Mouse (Mus musculus): ENCODE measurements around the gene Nrxn3. TPM values are rescaled to one million over a fixed set of nuclear protein-coding genes. Genes with fewer than 3 reads are reported as not detected.

Gene Nrxn3
- polyA plus RNA-seq, 1 experiment = 0.47 TPM

GRCm38 (mm10) chr12:89789981-89790380 is 1067.3 kb downstream of the Nrxn3 start:
- 86% methylated on average over 1 of the region's 1 CpGs for WGBS
- Histone ChIP-seq H3K4me3 (ENCODE audit: low read depth, low read length) (no peak overlapping the region), H3K4me1 (ENCODE audit: control insufficient read depth, insufficient read depth, insufficient read length, low read length) (no peaks in the 10 kb centered on the region), H3K27ac (ENCODE audit: insufficient read depth, low read depth, low read length) (no peak overlapping the region), H3K36me3 (ENCODE audit: control insufficient read depth, insufficient read depth, low read length) (no peaks in the 10 kb centered on the region), H3K27me3 (ENCODE audit: control insufficient read depth, insufficient read depth, low read length) (no peaks in the 10 kb centered on the region)
- TF ChIP-seq POLR2A (IDR thresholded peaks at IDR 0.05; ENCODE audit: low read depth, low read length) (no peak), CTCF (IDR thresholded peaks at IDR 0.05; ENCODE audit: extremely low read depth, insufficient read length, insufficient replicate concordance, low read depth, low read length) (no peak)

GRCm38 (mm10) chr12:89791829-89792228 is 1069.2 kb downstream of the Nrxn3 start:
- Histone ChIP-seq H3K36me3 (ENCODE audit: control insufficient read depth, insufficient read depth, low read length) (no peaks in the 10 kb centered on the region), H3K4me1 (ENCODE audit: control insufficient read depth, insufficient read depth, insufficient read length, low read length) (no peaks in the 10 kb centered on the region), H3K4me3 (ENCODE audit: low read depth, low read length) (no peak overlapping the region), H3K27me3 (ENCODE audit: control insufficient read depth, insufficient read depth, low read length) (no peaks in the 10 kb centered on the region), H3K27ac (ENCODE audit: insufficient read depth, low read depth, low read length) (no peak overlapping the region)
- TF ChIP-seq CTCF (IDR thresholded peaks at IDR 0.05; ENCODE audit: extremely low read depth, insufficient read length, insufficient replicate concordance, low read depth, low read length) (no peak), POLR2A (IDR thresholded peaks at IDR 0.05; ENCODE audit: low read depth, low read length) (no peak)
- WGBS = 62% methylated on average over 3 of the region's 3 CpGs

GRCm38 (mm10) chr12:89794741-89795140 is 1072.1 kb downstream of the Nrxn3 start:
- TF ChIP-seq POLR2A (IDR thresholded peaks at IDR 0.05; ENCODE audit: low read depth, low read length) = no peak
- TF ChIP-seq CTCF (IDR thresholded peaks at IDR 0.05; ENCODE audit: extremely low read depth, insufficient read length, insufficient replicate concordance, low read depth, low read length) = no peak
- H3K36me3 ChIP-seq (ENCODE audit: control insufficient read depth, insufficient read depth, low read length) = no peaks in the 10 kb centered on the region
- no peak overlapping the region for H3K4me3 ChIP-seq (ENCODE audit: low read depth, low read length)
- H3K27me3 ChIP-seq (ENCODE audit: control insufficient read depth, insufficient read depth, low read length) = no peaks in the 10 kb centered on the region
- WGBS = 86% methylated on average over 6 of the region's 6 CpGs
- no peaks in the 10 kb centered on the region for H3K4me1 ChIP-seq (ENCODE audit: control insufficient read depth, insufficient read depth, insufficient read length, low read length)
- H3K27ac ChIP-seq (ENCODE audit: insufficient read depth, low read depth, low read length) = no peak overlapping the region

DNA sequence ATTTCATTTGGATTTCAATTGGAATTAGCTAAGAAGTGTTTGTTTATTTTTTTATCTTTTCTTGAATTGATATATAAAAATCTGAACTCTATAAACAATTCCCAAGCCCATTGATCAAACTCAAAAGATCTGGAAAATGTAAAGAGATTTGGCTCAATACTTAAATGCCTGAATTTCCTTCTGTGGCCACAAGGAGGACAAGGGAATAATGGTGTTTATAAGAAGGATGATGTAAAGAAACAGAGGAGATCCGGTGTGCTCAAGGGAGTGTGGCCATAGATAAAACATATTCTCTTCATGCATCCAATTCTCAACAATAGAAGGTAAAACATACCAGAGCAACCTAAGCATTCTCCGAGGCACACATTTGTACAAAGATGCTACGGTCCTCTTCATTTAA is 1085.5 kb downstream of the Nrxn3 start:
- no peak for TF ChIP-seq POLR2A (IDR thresholded peaks at IDR 0.05; ENCODE audit: low read depth, low read length)
- no peak for TF ChIP-seq CTCF (IDR thresholded peaks at IDR 0.05; ENCODE audit: extremely low read depth, insufficient read length, insufficient replicate concordance, low read depth, low read length)
- Histone ChIP-seq H3K4me3 (ENCODE audit: low read depth, low read length) (no peak overlapping the region), H3K27me3 (ENCODE audit: control insufficient read depth, insufficient read depth, low read length) (no peaks in the 10 kb centered on the region), H3K36me3 (ENCODE audit: control insufficient read depth, insufficient read depth, low read length) (no peaks in the 10 kb centered on the region), H3K27ac (ENCODE audit: insufficient read depth, low read depth, low read length) (no peak overlapping the region), H3K4me1 (ENCODE audit: control insufficient read depth, insufficient read depth, insufficient read length, low read length) (no peaks in the 10 kb centered on the region; the same call in 1 of the 2 replicates)
- 66% methylated on average over 3 of the region's 3 CpGs for WGBS

- 67% methylated on average over 5 of the region's 5 CpGs for WGBS
- H3K27ac ChIP-seq (ENCODE audit: insufficient read depth, low read depth, low read length) = no peak overlapping the region
- no peaks in the 10 kb centered on the region; the same call in 1 of the 2 replicates for H3K4me1 ChIP-seq (ENCODE audit: control insufficient read depth, insufficient read depth, insufficient read length, low read length)
- no peaks in the 10 kb centered on the region for H3K27me3 ChIP-seq (ENCODE audit: control insufficient read depth, insufficient read depth, low read length)
- no peak overlapping the region for H3K4me3 ChIP-seq (ENCODE audit: low read depth, low read length)
- H3K36me3 ChIP-seq (ENCODE audit: control insufficient read depth, insufficient read depth, low read length) = no peaks in the 10 kb centered on the region
- TF ChIP-seq CTCF (IDR thresholded peaks at IDR 0.05; ENCODE audit: extremely low read depth, insufficient read length, insufficient replicate concordance, low read depth, low read length) (no peak), POLR2A (IDR thresholded peaks at IDR 0.05; ENCODE audit: low read depth, low read length) (no peak)
Measured at GRCm38 (mm10) chr12:89810146-89810545, 1087.5 kb downstream of the Nrxn3 start.

- 2% methylated on average over 36 of the region's 36 CpGs for WGBS
- Histone ChIP-seq H3K27ac (ENCODE audit: insufficient read depth, low read depth, low read length) (no peak overlapping the region), H3K36me3 (ENCODE audit: control insufficient read depth, insufficient read depth, low read length) (no peaks in the 10 kb centered on the region), H3K4me3 (ENCODE audit: low read depth, low read length) (peak overlapping the region; percentile 35), H3K4me1 (ENCODE audit: control insufficient read depth, insufficient read depth, insufficient read length, low read length) (no peaks in the 10 kb centered on the region; the same call in 1 of the 2 replicates), H3K27me3 (ENCODE audit: control insufficient read depth, insufficient read depth, low read length) (no peaks in the 10 kb centered on the region)
- TF ChIP-seq POLR2A (IDR thresholded peaks at IDR 0.05; ENCODE audit: low read depth, low read length) (no peak), CTCF (IDR thresholded peaks at IDR 0.05; ENCODE audit: extremely low read depth, insufficient read length, insufficient replicate concordance, low read depth, low read length) (no peak)
Measured at GRCm38 (mm10) chr12:89811815-89812549, 1089.3 kb downstream of the Nrxn3 start.

DNA sequence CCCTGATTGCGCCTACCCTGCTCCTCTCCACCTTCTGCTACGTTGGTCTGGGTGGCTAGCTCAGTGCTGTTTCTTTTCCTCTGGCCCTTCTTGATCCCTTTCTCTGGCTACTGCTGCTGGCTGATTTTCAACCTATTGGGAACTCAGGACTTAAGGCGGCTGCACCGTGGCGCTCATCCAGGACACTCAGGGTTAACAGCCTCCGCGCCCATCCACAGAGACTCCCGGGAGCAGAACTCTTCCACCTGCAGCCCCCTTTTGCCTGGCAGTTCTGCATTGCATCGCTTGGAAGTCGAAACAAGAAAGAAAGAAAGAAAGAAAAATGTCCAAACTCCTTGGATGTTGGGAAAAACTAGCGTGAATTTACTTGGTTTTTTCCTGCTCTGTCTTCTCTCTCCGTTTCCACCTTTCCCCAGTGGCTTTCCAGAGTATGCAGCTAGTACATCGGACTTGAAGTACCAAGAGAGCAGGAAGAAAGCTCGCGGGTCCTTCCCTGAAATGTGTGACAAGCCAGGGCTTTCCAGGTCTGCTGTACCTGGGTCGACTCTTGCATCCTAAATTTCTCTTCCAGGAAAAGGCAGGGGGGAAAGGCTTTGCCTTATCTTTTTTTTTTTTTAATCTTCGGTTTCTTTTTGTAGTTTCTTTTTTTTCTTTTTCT is 1090.0 kb downstream of the Nrxn3 start:
- Histone ChIP-seq H3K27ac (ENCODE audit: insufficient read depth, low read depth, low read length) (no peak overlapping the region), H3K27me3 (ENCODE audit: control insufficient read depth, insufficient read depth, low read length) (no peaks in the 10 kb centered on the region), H3K36me3 (ENCODE audit: control insufficient read depth, insufficient read depth, low read length) (no peaks in the 10 kb centered on the region), H3K4me3 (ENCODE audit: low read depth, low read length) (peak overlapping the region; percentile 35), H3K4me1 (ENCODE audit: control insufficient read depth, insufficient read depth, insufficient read length, low read length) (no peaks in the 10 kb centered on the region; the same call in 1 of the 2 replicates)
- 2% methylated on average over 17 of the region's 17 CpGs for WGBS
- TF ChIP-seq CTCF (IDR thresholded peaks at IDR 0.05; ENCODE audit: extremely low read depth, insufficient read length, insufficient replicate concordance, low read depth, low read length) (no peak), POLR2A (IDR thresholded peaks at IDR 0.05; ENCODE audit: low read depth, low read length) (no peak)
